Mouse (Mus musculus) liver, postnatal 0 days (tissue): Measurements from ENCODE around the gene Rcan2. TPM values are rescaled to one million over a fixed set of nuclear protein-coding genes. Genes with fewer than 3 reads are reported as not detected.
A peak's percentile ranks its signal among the peaks of the same experiment; 100 is the strongest.

ENCODE experiments used
- ATAC-seq: fragments of 200-750 bp; cut with Nextera tagmentation; 2 replicates; pipeline ENCODE4 v1.8.0; 2017; ENCODE audit warnings: mild to moderate bottlenecking, moderate library complexity
- DNase-seq: peaks from one replicate; pipeline ENCODE4 v3.0.0-alpha.2; 2016
- H3K27ac ChIP-seq: fragments of 300-500 bp; sonication (generic); 2 replicates; pipeline ENCODE4 v1.5.1; 2014; ENCODE audit warnings: antibody characterized with exemption, moderate library complexity, mild to moderate bottlenecking, low read depth
- H3K27me3 ChIP-seq: fragments of 300-500 bp; sonication (generic); 2 replicates; pipeline ENCODE4 v1.6.1; 2014; ENCODE audit warnings: low read length, control low read depth, mixed read lengths; ENCODE audit not compliant: insufficient read depth
- H3K36me3 ChIP-seq: fragments of 300-500 bp; sonication (generic); replicated peaks from 2 replicates; pipeline ENCODE4 v1.6.1; 2014; ENCODE audit warnings: mild to moderate bottlenecking, control low read depth, low read length, moderate library complexity, mixed read lengths; ENCODE audit not compliant: insufficient read depth
- H3K4me1 ChIP-seq: fragments of 300-500 bp; sonication (generic); 2 replicates; pipeline ENCODE4 v1.6.1; 2014; ENCODE audit warnings: antibody characterized with exemption, mild to moderate bottlenecking, control low read depth; ENCODE audit not compliant: insufficient read depth
- H3K4me2 ChIP-seq: fragments of 300-500 bp; sonication (generic); 2 replicates; pipeline ENCODE4 v1.6.1; 2014; ENCODE audit warnings: low read depth, mild to moderate bottlenecking, low read length, moderate library complexity, mixed read lengths
- H3K4me3 ChIP-seq: fragments of 300-500 bp; sonication (generic); 2 replicates; pipeline ENCODE4 v1.5.1; 2014; ENCODE audit warnings: low read depth, low read length
- H3K9ac ChIP-seq: fragments of 300-500 bp; sonication (generic); replicated peaks from 2 replicates; pipeline ENCODE4 v1.6.1; 2014; ENCODE audit warnings: mild to moderate bottlenecking, moderate library complexity
- H3K9me3 ChIP-seq: fragments of 300-500 bp; sonication (generic); 2 replicates; pipeline ENCODE4 v1.6.1; 2016; ENCODE audit warnings: mild to moderate bottlenecking, control low read depth, low read length, mixed read lengths
- CTCF ChIP-seq: sonication (generic); IDR thresholded peaks from 2 replicates; pipeline ENCODE4 v1.5.1; 2016; ENCODE audit warnings: antibody characterized with exemption, low read depth
- EP300 ChIP-seq: IDR thresholded peaks from 2 replicates; pipeline ENCODE4 v1.6.1; 2016; ENCODE audit warnings: antibody characterized with exemption, low read depth, mild to moderate bottlenecking
- WGBS: fragments of 180-500 bp; shearing (Covaris S2); extraction: QIAGEN DNeasy Blood & Tissue Kit; methylation state at CpG from one replicate; pipeline ENCODE4 v1.1.7; 2014; ENCODE audit not compliant: insufficient replicate concordance; 5-methylcytosine and 5-hydroxymethylcytosine counted together
- polyA plus RNA-seq: library from polyadenylated mRNA; unstranded; fragments of >200 nt; fragmentation: Nextera tagmentation; extraction: Ambion mirVana; gene quantifications from 2 replicates; pipeline ENCODE4 v1.2.1, GENCODE M21; 2015

Gene Rcan2
- polyA plus RNA-seq, 1 experiment from 2014 or later = 0.87 TPM

GRCm38 (mm10) chr17:43899405-43900092 lies 98.4 kb downstream of the Rcan2 start:
- Histone ChIP-seq H3K27ac (no peak overlapping the region), H3K9me3 (no peaks in the 10 kb centered on the region), H3K4me1 (no peaks in the 10 kb centered on the region), H3K4me2 (no peak overlapping the region), H3K27me3 (no peaks in the 10 kb centered on the region), H3K9ac (no peak overlapping the region), H3K4me3 (no peak overlapping the region), H3K36me3 (no peaks in the 10 kb centered on the region)
- TF ChIP-seq CTCF (no peak), EP300 (no peak)
- no peak for DNase-seq
- WGBS = 69% methylated on average over 4 of the region's 4 CpGs
- peak; percentile 84 for ATAC-seq

GRCm38 (mm10) chr17:43900133-43900532 lies 99.0 kb downstream of the Rcan2 start:
- DNase-seq = no peak
- no peaks in the 10 kb centered on the region for H3K9me3 ChIP-seq
- 67% methylated on average over 1 of the region's 1 CpGs for WGBS
- H3K4me3 ChIP-seq = no peak overlapping the region
- peak; percentile 21; the same call in 1 of the 2 replicates for ATAC-seq
- H3K36me3 ChIP-seq = no peaks in the 10 kb centered on the region
- TF ChIP-seq EP300 (no peak), CTCF (no peak)
- H3K9ac ChIP-seq = no peak overlapping the region
- no peak overlapping the region for H3K27ac ChIP-seq
- H3K27me3 ChIP-seq = no peaks in the 10 kb centered on the region
- no peaks in the 10 kb centered on the region for H3K4me1 ChIP-seq
- no peak overlapping the region for H3K4me2 ChIP-seq

GRCm38 (mm10) chr17:43901474-43901873 lies 100.3 kb downstream of the Rcan2 start:
- ATAC-seq (no peak), DNase-seq (no peak)
- 74% methylated on average over 3 of the region's 3 CpGs for WGBS
- Histone ChIP-seq H3K27ac (no peak overlapping the region), H3K36me3 (no peaks in the 10 kb centered on the region), H3K4me2 (no peak overlapping the region), H3K4me1 (no peaks in the 10 kb centered on the region), H3K9me3 (no peaks in the 10 kb centered on the region), H3K9ac (no peak overlapping the region), H3K4me3 (no peak overlapping the region), H3K27me3 (no peaks in the 10 kb centered on the region)
- no peak for TF ChIP-seq CTCF
- no peak for TF ChIP-seq EP300

- H3K4me2 ChIP-seq = no peak overlapping the region
- no peak overlapping the region for H3K27ac ChIP-seq
- no peaks in the 10 kb centered on the region for H3K36me3 ChIP-seq
- no peak overlapping the region for H3K4me3 ChIP-seq
- no peaks in the 10 kb centered on the region for H3K9me3 ChIP-seq
- no peaks in the 10 kb centered on the region for H3K4me1 ChIP-seq
- no peak overlapping the region for H3K9ac ChIP-seq
- ATAC-seq (no peak), DNase-seq (no peak)
- no peaks in the 10 kb centered on the region for H3K27me3 ChIP-seq
- no peak for TF ChIP-seq CTCF
- TF ChIP-seq EP300 = no peak
- WGBS = 59% methylated on average over 9 of the region's 9 CpGs
Measured at GRCm38 (mm10) chr17:43903807-43904771, 102.9 kb downstream of the Rcan2 start.

GRCm38 (mm10) chr17:43904896-43905295 lies 103.7 kb downstream of the Rcan2 start:
- H3K4me3 ChIP-seq = no peak overlapping the region
- no peak overlapping the region for H3K27ac ChIP-seq
- H3K36me3 ChIP-seq = no peaks in the 10 kb centered on the region
- TF ChIP-seq EP300 = no peak
- no peak for TF ChIP-seq CTCF
- no peaks in the 10 kb centered on the region for H3K9me3 ChIP-seq
- WGBS = 84% methylated on average over 7 of the region's 7 CpGs
- no peak for ATAC-seq
- H3K27me3 ChIP-seq = no peaks in the 10 kb centered on the region
- H3K4me2 ChIP-seq = no peak overlapping the region
- H3K4me1 ChIP-seq = no peaks in the 10 kb centered on the region
- DNase-seq = no peak
- H3K9ac ChIP-seq = no peak overlapping the region

GRCm38 (mm10) chr17:43906728-43907127 lies 105.6 kb downstream of the Rcan2 start:
- ATAC-seq (no peak), DNase-seq (no peak)
- Histone ChIP-seq H3K4me1 (no peaks in the 10 kb centered on the region), H3K9me3 (no peaks in the 10 kb centered on the region), H3K27ac (no peak overlapping the region), H3K4me2 (no peak overlapping the region), H3K4me3 (no peak overlapping the region), H3K36me3 (no peaks in the 10 kb centered on the region), H3K9ac (no peak overlapping the region), H3K27me3 (no peaks in the 10 kb centered on the region)
- no peak for TF ChIP-seq EP300
- TF ChIP-seq CTCF = no peak
